Mouse (Mus musculus): ENCODE measurements around the gene Ttc30b.
"Not testable (repeated sequence)": the region's sequence is repeated elsewhere in the genome, so short reads cannot be mapped to it uniquely, and the experiment has no call there.

Ttc30b gene

GRCm38 (mm10) chr2:75950685-75951084, 12.3 kb upstream of the Ttc30b start:
- no peak for DNase-seq (ENCODE audit: low spot score)

GRCm38 (mm10) chr2:75937520-75938116, 767 bp downstream of the Ttc30b start:
- not testable (repeated sequence) for DNase-seq (ENCODE audit: low spot score)

GRCm38 (mm10) chr2:75936685-75937084, 1.7 kb downstream of the Ttc30b start:
- not testable (repeated sequence) for DNase-seq (ENCODE audit: low spot score)

GRCm38 (mm10) chr2:75933541-75933940, 4.8 kb downstream of the Ttc30b start:
- DNase-seq (ENCODE audit: low spot score): no peak

- no peak for DNase-seq (ENCODE audit: low spot score)
Measured at GRCm38 (mm10) chr2:75930941-75931340, 7.4 kb downstream of the Ttc30b start.

- DNase-seq (ENCODE audit: low spot score): no peak
Measured at GRCm38 (mm10) chr2:75929786-75930444, 8.5 kb downstream of the Ttc30b start.

GRCm38 (mm10) chr2:75929141-75929540, 9.2 kb downstream of the Ttc30b start:
- no peak for DNase-seq (ENCODE audit: low spot score)

- DNase-seq (ENCODE audit: low spot score): no peak
Measured at GRCm38 (mm10) chr2:75928011-75928410, 10.4 kb downstream of the Ttc30b start.

GRCm38 (mm10) chr2:75926061-75926460, 12.3 kb downstream of the Ttc30b start:
- DNase-seq (ENCODE audit: low spot score): no peak

GRCm38 (mm10) chr2:75923807-75924340, 14.5 kb downstream of the Ttc30b start:
- no peak for DNase-seq (ENCODE audit: low spot score)

GRCm38 (mm10) chr2:75915040-75915439, 23.3 kb downstream of the Ttc30b start:
- DNase-seq (ENCODE audit: low spot score): no peak

GRCm38 (mm10) chr2:75907142-75907541, 31.2 kb downstream of the Ttc30b start:
- DNase-seq (ENCODE audit: low spot score): no peak

GRCm38 (mm10) chr2:75901869-75902268, 36.5 kb downstream of the Ttc30b start:
- DNase-seq (ENCODE audit: low spot score): no peak

- no peak for DNase-seq (ENCODE audit: low spot score)
Measured at GRCm38 (mm10) chr2:75900281-75900680, 38.1 kb downstream of the Ttc30b start.

- no peak for DNase-seq (ENCODE audit: low spot score)
Measured at GRCm38 (mm10) chr2:75895711-75896110, 42.7 kb downstream of the Ttc30b start.

GRCm38 (mm10) chr2:75891981-75892380, 46.4 kb downstream of the Ttc30b start:
- DNase-seq (ENCODE audit: low spot score): no peak
